Mouse (Mus musculus): ENCODE measurements around the gene Pes1.

DNA sequence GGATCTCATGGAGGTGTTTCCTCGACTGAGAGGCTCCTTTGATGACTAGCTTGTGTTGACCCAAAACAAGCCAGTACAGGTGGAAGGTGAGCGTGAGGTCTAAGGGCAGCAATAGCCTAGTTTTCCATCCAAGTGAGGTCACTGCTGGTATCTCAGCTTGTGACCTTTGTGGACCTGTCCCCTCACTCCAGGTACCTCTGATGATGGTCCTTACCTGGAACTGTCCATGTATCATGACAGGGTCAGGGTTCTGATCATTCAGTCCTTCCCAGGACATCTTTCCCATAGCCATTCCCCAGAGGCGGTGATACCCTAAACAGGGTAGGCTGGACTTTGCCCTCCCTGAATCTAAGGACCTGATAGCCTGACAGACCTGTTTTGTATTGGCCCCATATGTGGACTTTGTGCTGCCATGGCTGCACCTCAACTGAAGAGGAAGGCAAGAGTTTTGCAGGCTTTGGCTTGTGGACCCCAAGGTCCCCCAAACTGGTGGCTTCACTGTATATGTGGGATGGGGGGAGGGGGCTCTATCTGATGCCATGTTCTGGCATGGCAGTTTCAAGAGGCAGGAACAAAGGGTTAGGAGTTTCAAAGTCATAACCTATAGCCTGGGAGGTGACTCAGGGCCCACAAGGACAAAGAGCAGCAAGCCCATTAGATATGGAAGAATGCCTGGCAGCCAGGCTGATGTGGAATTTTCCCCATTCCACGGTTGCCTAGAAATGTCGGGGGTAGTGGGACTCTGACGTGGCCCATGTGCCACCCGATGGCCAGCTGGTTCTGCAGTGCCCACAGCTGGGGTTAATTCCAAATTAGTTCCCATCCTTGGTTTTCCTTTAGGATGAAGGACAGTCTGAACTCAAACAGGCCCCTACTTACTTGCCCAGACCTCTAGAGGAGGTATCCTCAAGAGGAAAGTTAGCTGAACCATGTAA is 18.8 kb downstream of the Pes1 start:
- TF ChIP-seq CTCF (IDR thresholded peaks at IDR 0.05; ENCODE audit: borderline replicate concordance, control insufficient read depth, extremely low read depth, insufficient read depth, low read length, poor library complexity) (no peak), POLR2A (IDR thresholded peaks at IDR 0.05; ENCODE audit: control insufficient read depth, extremely low read depth, insufficient read depth, low read length, poor library complexity) (no peak)
